Mouse (Mus musculus) spleen, postnatal 10 days (tissue): ENCODE results near the gene Tnfrsf26.

Experiments used
- DNase-seq, 2 experiments: peaks; one replicate each; pipeline ENCODE4 v3.0.0; 2021 to 2022; ENCODE audit warnings: low spot score in 2 of 2

Gene Tnfrsf26

GRCm38 (mm10) chr7:143599428-143600230 lies 28.9 kb downstream of the Tnfrsf26 start, which contains the start of gene Cars:
Gene Cars, minus strand, starts transcription at chr7:143600090.
- peak; percentile 93 to 98 for DNase-seq

GRCm38 (mm10) chr7:143594865-143595264 lies 33.7 kb downstream of the Tnfrsf26 start:
- no peak for DNase-seq

- no peak for DNase-seq
Measured at GRCm38 (mm10) chr7:143592255-143592654, 36.3 kb downstream of the Tnfrsf26 start.

GRCm38 (mm10) chr7:143588006-143588405 lies 40.5 kb downstream of the Tnfrsf26 start:
- no peak for DNase-seq

- no peak for DNase-seq
Measured at GRCm38 (mm10) chr7:143587586-143587985, 40.9 kb downstream of the Tnfrsf26 start.

- DNase-seq, result peak; percentile 54 to 88
Measured at GRCm38 (mm10) chr7:143583956-143584355, 44.6 kb downstream of the Tnfrsf26 start.

- DNase-seq, result no peak
Measured at GRCm38 (mm10) chr7:143583025-143583424, 45.5 kb downstream of the Tnfrsf26 start.

GRCm38 (mm10) chr7:143575751-143576150 lies 52.8 kb downstream of the Tnfrsf26 start:
- DNase-seq, result no peak

- peak; percentile 35 to 39 for DNase-seq
Measured at GRCm38 (mm10) chr7:143565648-143566039, 62.9 kb downstream of the Tnfrsf26 start.

- peak in 1 of 2 experiments; percentile 39 for DNase-seq
Measured at GRCm38 (mm10) chr7:143565015-143565647, 63.4 kb downstream of the Tnfrsf26 start.

- no peak for DNase-seq
Measured at GRCm38 (mm10) chr7:143563787-143564186, 64.7 kb downstream of the Tnfrsf26 start.
